In genomic region chr17:24877336-24878116, GRCm38 (mm10) we compare ENCODE assay signal across 11 mouse cellular contexts. TPM values are rescaled to one million over a fixed set of nuclear protein-coding genes. Genes with fewer than 3 reads are reported as not detected.
A peak's percentile ranks its signal among the peaks of the same experiment; 100 is the strongest.
DNase-seq lines count a peak whose midpoint lies in the region; ATAC-seq lines count a peak whose summit lies in the region.
"Had no signal": no experiment of that assay in that cellular context is flagged by ENCODE, and none has a peak within 500 bp of the region (broad histone marks: within the 10 kb centered on the region; RNA-seq: fewer than 3 reads in every experiment).

No protein-coding gene starts in this region.

- no peak overlapping the region; the same call in 1 of the 2 replicates for H3K9ac ChIP-seq in heart, embryonic 12.5 days
- 0 out of 2 replicates have a peak overlapping the region, but pooled peaks have one; percentile 22 for H3K9ac ChIP-seq in intestine, embryonic 14.5 days (ENCODE audit: low read length)
- no peak overlapping the region for H3K9ac ChIP-seq in limb, embryonic 15.5 days

- intact Hi-C loops in heart, postnatal 10 days (cut with DNase I): no loop called here

- H3K27me3 ChIP-seq in heart, embryonic 12.5 days (replicated peaks): no peaks in the 10 kb centered on the region
- no peaks in the 10 kb centered on the region for H3K27me3 ChIP-seq in intestine, embryonic 14.5 days (replicated peaks; ENCODE audit: control insufficient read depth, insufficient read depth, low read length)
- no peaks in the 10 kb centered on the region for H3K27me3 ChIP-seq in limb, embryonic 15.5 days

- 0 out of 2 replicates have a peak, but pooled peaks have one; percentile 12 for ATAC-seq in heart, embryonic 12.5 days (ENCODE audit: insufficient number of reproducible peaks, low FRiP score)
- ATAC-seq in intestine, embryonic 14.5 days (replicated peaks; ENCODE audit: low FRiP score, low TSS enrichment, low read depth): no peak
- ATAC-seq in limb, embryonic 15.5 days (ENCODE audit: insufficient number of reproducible peaks, low FRiP score, low TSS enrichment, low read depth): peak; percentile 44; the same call in 1 of the 2 replicates

- no peaks in the 10 kb centered on the region for H3K9me3 ChIP-seq in heart, embryonic 12.5 days (replicated peaks)
- no peaks in the 10 kb centered on the region for H3K9me3 ChIP-seq in intestine, embryonic 14.5 days (ENCODE audit: control insufficient read depth, low read length)
- H3K9me3 ChIP-seq in limb, embryonic 15.5 days: no peaks in the 10 kb centered on the region

- H3K4me3 ChIP-seq in heart, embryonic 12.5 days: no peak overlapping the region
- H3K4me3 ChIP-seq in intestine, embryonic 14.5 days (ENCODE audit: low read depth, low read length): no peak overlapping the region
- no peak overlapping the region for H3K4me3 ChIP-seq in limb, embryonic 15.5 days
- H3K4me3 ChIP-seq: myocyte had no signal

- WGBS in heart, embryonic 12.5 days: 58% methylated on average over 10 of the region's 10 CpGs
- WGBS in intestine, embryonic 14.5 days: 41% methylated on average over 10 of the region's 10 CpGs
- WGBS in limb, embryonic 15.5 days: 51% methylated on average over 10 of the region's 10 CpGs

- H3K4me1 ChIP-seq in heart, embryonic 12.5 days (replicated peaks): 0 out of 2 replicates have a peak, but pooled peaks cover 5% of the 10 kb centered on the region
- H3K4me1 ChIP-seq in intestine, embryonic 14.5 days (replicated peaks; ENCODE audit: control insufficient read depth, insufficient read depth, low read length): 0 out of 2 replicates have a peak, but pooled peaks cover 5% of the 10 kb centered on the region
- H3K4me1 ChIP-seq in limb, embryonic 15.5 days: peaks cover 9% of the 10 kb centered on the region; the same call in 1 of the 2 replicates

- H3K27ac ChIP-seq in heart, embryonic 12.5 days (ENCODE audit: poor library complexity, severe bottlenecking): no peak overlapping the region
- no peak overlapping the region for H3K27ac ChIP-seq in intestine, embryonic 14.5 days (ENCODE audit: low read depth)
- H3K27ac ChIP-seq in limb, embryonic 15.5 days: no peak overlapping the region

- DNase-seq in heart, postnatal 10 days: no peak
- peak; percentile 70 for DNase-seq in adipocyte (ENCODE audit: low spot score)
- DNase-seq in intestine, embryonic 14.5 days (ENCODE audit: low spot score): no peak
- no peak for DNase-seq in right cerebral cortex, adult 2 months (ENCODE audit: low spot score in 2 of 2)
- no peak for DNase-seq in layer of hippocampus, adult 11-12 months (ENCODE audit: low spot score)
- no peak for DNase-seq in ovary, postnatal 14 days (ENCODE audit: low spot score)

- H3K4me2 ChIP-seq in heart, embryonic 12.5 days: no peak overlapping the region
- no peak overlapping the region for H3K4me2 ChIP-seq in intestine, embryonic 14.5 days (ENCODE audit: low read length)
- H3K4me2 ChIP-seq in limb, embryonic 15.5 days: no peak overlapping the region

- H3K36me3 ChIP-seq in heart, embryonic 12.5 days: peaks cover 2% of the 10 kb centered on the region; the same call in 1 of the 2 replicates
- peaks cover 5% of the 10 kb centered on the region for H3K36me3 ChIP-seq in intestine, embryonic 14.5 days (ENCODE audit: control insufficient read depth, insufficient read depth, low read length)
- H3K36me3 ChIP-seq in limb, embryonic 15.5 days: peaks cover 5% of the 10 kb centered on the region

RNA-seq across cellular contexts. Expression of gene Nubp2, which starts 8.6 kb away (rescaled TPM):
- polyA plus RNA-seq in heart, embryonic 12.5 days (2016; fragmentation: Nextera tagmentation; extraction: Ambion mirVana): 31.9 and 33.1 TPM in 2 replicates
- total RNA-seq in heart, postnatal 10 days (2021): 10 to 100 TPM; 27.0 to 27.8 TPM
- 58.8 and 61.9 TPM in 2 replicates for polyA plus RNA-seq in intestine, embryonic 14.5 days (2014; fragmentation: Nextera tagmentation; extraction: Ambion mirVana)
- polyA plus RNA-seq in limb, embryonic 15.5 days (2015; fragmentation: Nextera tagmentation; extraction: Ambion mirVana): 47.7 and 49.6 TPM in 2 replicates

RNA-seq across cellular contexts. Expression of gene Spsb3, which starts 8.9 kb away (rescaled TPM):
- polyA plus RNA-seq in heart, embryonic 12.5 days (2016; fragmentation: Nextera tagmentation; extraction: Ambion mirVana): 25.7 and 28.3 TPM in 2 replicates
- 10 to 100 TPM; 41.3 to 45.8 TPM for total RNA-seq in heart, postnatal 10 days (2021)
- 36.3 and 37.0 TPM in 2 replicates for polyA plus RNA-seq in intestine, embryonic 14.5 days (2014; fragmentation: Nextera tagmentation; extraction: Ambion mirVana)
- polyA plus RNA-seq in limb, embryonic 15.5 days (2015; fragmentation: Nextera tagmentation; extraction: Ambion mirVana): 41.7 and 43.7 TPM in 2 replicates

RNA-seq across cellular contexts. Expression of gene Igfals, which starts 11.7 kb away (rescaled TPM):
- polyA plus RNA-seq in heart, embryonic 12.5 days (2016; fragmentation: Nextera tagmentation; extraction: Ambion mirVana): 0.12 and 0.24 TPM in 2 replicates
- total RNA-seq in heart, postnatal 10 days (2021): 10 to 100 TPM in 1 of 2 experiments, 1 to 10 TPM in 1; 9.9 to 14.0 TPM
- 0.63 and 0.84 TPM in 2 replicates for polyA plus RNA-seq in intestine, embryonic 14.5 days (2014; fragmentation: Nextera tagmentation; extraction: Ambion mirVana)
- polyA plus RNA-seq in limb, embryonic 15.5 days (2015; fragmentation: Nextera tagmentation; extraction: Ambion mirVana): 0.29 and 0.58 TPM in 2 replicates
- total RNA-seq: left cerebral cortex, postnatal 36 days had no signal
- polyA plus RNA-seq: cortical plate, adult 2 months; myocyte had no signal

RNA-seq across cellular contexts. Expression of gene Eme2, which starts 17.4 kb away (rescaled TPM):
- polyA plus RNA-seq in heart, embryonic 12.5 days (2016; fragmentation: Nextera tagmentation; extraction: Ambion mirVana): 25.4 and 27.2 TPM in 2 replicates
- total RNA-seq in heart, postnatal 10 days (2021): 10 to 100 TPM; 17.1 to 23.7 TPM
- 21.6 and 24.1 TPM in 2 replicates for polyA plus RNA-seq in intestine, embryonic 14.5 days (2014; fragmentation: Nextera tagmentation; extraction: Ambion mirVana)
- 27.4 and 29.9 TPM in 2 replicates for polyA plus RNA-seq in limb, embryonic 15.5 days (2015; fragmentation: Nextera tagmentation; extraction: Ambion mirVana)

RNA-seq across cellular contexts. Expression of gene Mrps34, which starts 17.4 kb away (rescaled TPM):
- 91.1 and 94.9 TPM in 2 replicates for polyA plus RNA-seq in heart, embryonic 12.5 days (2016; fragmentation: Nextera tagmentation; extraction: Ambion mirVana)
- total RNA-seq in heart, postnatal 10 days (2021): 100 to 1,000 TPM; 114 to 116 TPM
- 100 and 110 TPM in 2 replicates for polyA plus RNA-seq in intestine, embryonic 14.5 days (2014; fragmentation: Nextera tagmentation; extraction: Ambion mirVana)
- polyA plus RNA-seq in limb, embryonic 15.5 days (2015; fragmentation: Nextera tagmentation; extraction: Ambion mirVana): 81.9 and 86.9 TPM in 2 replicates
